Mouse (Mus musculus) heart, postnatal 36 days (tissue): Measurements from ENCODE around the gene Rgl1. TPM values are rescaled to one million over a fixed set of nuclear protein-coding genes. Genes with fewer than 3 reads are reported as not detected.

Experiments
- DNase-seq, 2 experiments: peaks; one replicate each; pipeline ENCODE4 v3.0.0; 2021 to 2022
- intact Hi-C: fragments of 180-260 bp; cut with DNase I; formaldehyde crosslinking; loops from one replicate; pipeline ENCODE4 v1.15.1; 2025
- total RNA-seq, 2 experiments: library from RNA; stranded (reverse); gene quantifications; 2 replicates each; pipeline ENCODE4 v1.2.3; 2021

Gene Rgl1
- total RNA-seq, 2 experiments from 2014 or later, result 34.9 to 38.3 TPM

DNA sequence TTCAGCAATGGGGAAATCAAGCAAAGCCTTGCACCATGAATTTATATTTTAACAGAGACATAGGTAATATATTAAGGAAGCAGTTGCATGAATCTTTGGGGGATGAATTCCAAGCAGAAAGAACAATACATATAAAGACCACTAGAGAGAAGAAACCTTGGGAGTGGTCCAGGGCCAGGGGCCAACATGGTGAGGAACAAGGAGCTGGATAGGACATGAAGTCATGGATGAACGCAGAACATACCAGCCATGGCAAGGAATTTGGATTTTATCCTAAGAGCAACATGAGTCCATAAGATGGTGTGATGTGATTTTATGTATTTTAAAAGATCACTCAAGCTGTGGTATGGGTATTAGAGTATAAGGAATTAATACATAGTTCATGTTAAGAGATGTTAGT, 273.9 kb downstream of the Rgl1 start:
- intact Hi-C loops, result no loop called here
- DNase-seq, result no peak

DNA sequence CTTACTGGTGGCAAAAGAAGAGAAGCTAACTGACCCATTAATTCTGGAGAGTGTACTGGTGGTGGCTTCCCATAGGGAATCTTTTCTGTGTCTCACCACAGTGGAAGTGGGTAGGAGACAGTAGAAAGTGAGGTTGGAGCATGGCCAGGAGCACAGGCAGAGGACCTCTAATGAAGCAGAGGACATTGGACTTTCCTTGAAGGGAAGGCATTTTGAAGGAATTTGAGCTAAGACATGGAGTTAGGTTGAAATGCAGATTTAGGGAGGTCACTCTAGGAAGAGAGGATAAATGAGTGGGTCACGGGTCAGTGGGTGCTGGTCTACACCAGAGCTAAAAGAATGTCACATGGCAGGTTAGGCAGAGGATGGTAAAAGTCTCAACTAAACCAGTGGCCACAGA, 275.3 kb downstream of the Rgl1 start:
- intact Hi-C loops, result no loop called here
- DNase-seq, result no peak

DNA sequence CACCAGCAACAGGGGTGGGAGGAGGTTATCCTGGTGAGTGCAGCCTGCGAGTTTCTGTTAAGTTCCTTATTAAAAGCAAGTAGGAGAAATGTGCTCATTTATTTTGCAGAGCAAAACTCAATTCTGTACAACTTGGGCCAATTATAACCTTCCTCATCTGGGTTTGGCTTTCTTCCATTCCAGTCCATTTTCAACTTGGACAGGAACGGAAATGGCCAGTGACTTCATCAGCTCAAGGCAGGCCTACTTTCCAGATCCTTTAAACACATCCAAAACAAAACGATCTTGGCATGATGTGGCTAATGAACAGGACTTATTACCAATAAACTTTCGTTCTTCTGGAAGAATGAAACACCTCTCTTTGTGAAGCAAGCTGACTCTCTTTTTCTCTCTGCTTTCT, 290.0 kb downstream of the Rgl1 start:
- no peak for DNase-seq
- intact Hi-C loops, result no loop called here

DNA sequence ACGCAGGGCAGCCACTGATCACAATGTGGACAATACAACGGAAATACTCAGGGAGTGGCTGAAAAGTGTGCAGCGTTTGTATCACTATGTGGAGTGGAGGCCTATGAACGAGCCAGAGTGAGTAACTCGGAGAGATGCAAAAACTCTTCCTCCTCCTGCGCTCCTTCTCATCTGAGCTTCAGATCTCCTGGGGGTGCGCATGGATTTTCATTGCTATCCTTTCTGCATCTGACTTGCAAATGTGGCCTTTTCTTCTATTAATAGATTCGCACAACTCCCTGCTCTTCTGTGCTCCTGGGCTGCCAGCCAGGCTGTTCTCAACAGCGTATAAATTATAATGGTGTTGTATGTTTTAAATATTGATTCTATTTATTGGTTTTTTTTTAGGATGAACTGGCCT, 297.7 kb downstream of the Rgl1 start:
- DNase-seq, result no peak
- intact Hi-C loops, result loop anchor here (2.0 kb wide), 1 partner anchor 28 kb away; no protein-coding TSS in a partner anchor

Other genes starting within 250 kb of the Rgl1 start
- gene Apobec4, start 15.8 kb downstream of the Rgl1 start, total RNA-seq, result not detected
- gene Arpc5, start 191 bp upstream of the Rgl1 start, total RNA-seq, result 10 to 100 TPM; 33.3 to 36.6 TPM
- gene Ncf2, start 33.8 kb upstream of the Rgl1 start, total RNA-seq, result 1 to 10 TPM; 4.4 to 6.0 TPM
- 10 to 100 TPM; 40.1 to 45.2 TPM for gene Smg7, start 136.3 kb upstream of the Rgl1 start, total RNA-seq
- under 1 TPM; 0.22 to 0.28 TPM for gene Nmnat2, start 188.6 kb upstream of the Rgl1 start, total RNA-seq